Mouse (Mus musculus): ENCODE results near the gene C330021F23Rik. TPM values are rescaled to one million over a fixed set of nuclear protein-coding genes. Genes with fewer than 3 reads are reported as not detected.

C330021F23Rik gene
- 0.14 and 0.26 TPM in 2 replicates for polyA plus RNA-seq (2021; fragmentation: Nextera tagmentation)
- long read RNA-seq, experiment 1 = 0 reads
- long read RNA-seq, experiment 2, partial matches to known transcripts = 0 of 1 reads
- long read RNA-seq, experiment 2, other reads (novel, unspliced or antisense) = 1 of 1 reads

GRCm38 (mm10) chr8:3567641-3568371 is at the start of gene C330021F23Rik:
TSS of gene C330021F23Rik (plus strand) at chr8:3567990.

GRCm38 (mm10) chr8:3586993-3587390 is 19.2 kb downstream of the C330021F23Rik start, which contains the start of gene Camsap3:
TSS of gene Camsap3 (plus strand) at chr8:3587293.

DNA sequence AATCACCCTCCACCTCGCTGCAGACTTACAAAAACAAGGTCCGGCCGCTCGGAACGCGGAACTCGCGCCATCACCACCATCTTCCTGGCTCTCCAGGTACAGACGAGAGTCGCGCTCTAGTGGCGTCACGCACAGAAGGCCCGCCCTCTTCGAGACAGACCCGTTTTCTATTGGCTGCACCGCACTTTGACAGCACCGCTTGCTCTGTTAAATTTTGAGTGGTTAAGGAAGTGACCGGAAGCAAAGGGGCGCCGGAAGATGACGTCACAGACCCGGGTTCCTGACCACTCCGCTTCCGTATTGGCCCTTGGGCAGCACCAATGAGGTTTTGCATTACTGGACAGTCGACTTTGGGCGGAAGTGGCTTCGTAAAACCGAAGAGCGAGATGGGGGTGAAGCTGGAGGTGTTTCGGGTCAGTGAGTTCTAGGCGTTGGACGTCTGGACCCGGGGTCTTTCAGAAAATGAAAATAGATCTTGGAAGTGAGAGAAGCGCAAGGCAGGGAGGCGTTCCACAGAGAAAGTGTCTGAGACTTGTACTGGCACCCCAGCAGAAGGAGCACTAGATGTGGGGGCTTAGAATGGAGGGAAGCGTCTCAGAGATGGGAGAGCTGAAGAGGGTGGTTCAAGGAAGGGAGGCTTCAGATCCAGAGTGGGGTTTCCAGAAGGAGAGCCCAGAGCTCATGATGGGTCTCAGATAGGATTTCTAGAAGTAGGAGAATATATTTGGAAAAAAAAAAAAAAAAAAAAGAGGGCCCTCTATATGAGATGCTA is 53.6 kb downstream of the C330021F23Rik start, which contains the start of the genes Xab2 and Pet100:
Gene Xab2 (minus strand): TSS at position 118 of the 772 bp plus-strand sequence.
Gene Pet100 (plus strand): TSS at position 350 of the 772 bp plus-strand sequence.

GRCm38 (mm10) chr8:3625445-3625844 is 57.7 kb downstream of the C330021F23Rik start, which contains the start of gene Pcp2:
TSS of gene Pcp2 (minus strand) at chr8:3625545.

GRCm38 (mm10) chr8:3630647-3631477 is 63.1 kb downstream of the C330021F23Rik start, which contains the start of gene Stxbp2:
TSS of gene Stxbp2 (plus strand) at chr8:3630955.

Other genes with a start within 250 kb of the C330021F23Rik start
- gene A430078G23Rik, start 214.6 kb upstream of the C330021F23Rik start, polyA plus RNA-seq (2021; fragmentation: Nextera tagmentation) = not detected in 2 replicates
- gene Arhgef18, start 175.0 kb upstream of the C330021F23Rik start, polyA plus RNA-seq (2021; fragmentation: Nextera tagmentation) = 4.1 and 6.3 TPM in 2 replicates
- gene Pex11g, start 100.3 kb upstream of the C330021F23Rik start, polyA plus RNA-seq (2021; fragmentation: Nextera tagmentation) = 1.1 and 1.6 TPM in 2 replicates
- 0.06 TPM in 1 of 2 replicates, not detected in the other for gene Tex45, start 97.1 kb upstream of the C330021F23Rik start, polyA plus RNA-seq (2021; fragmentation: Nextera tagmentation)
- gene Zfp358, start 74.9 kb upstream of the C330021F23Rik start, polyA plus RNA-seq (2021; fragmentation: Nextera tagmentation) = 8.2 and 24.2 TPM in 2 replicates
- gene Mcoln1, start 67.5 kb upstream of the C330021F23Rik start, polyA plus RNA-seq (2021; fragmentation: Nextera tagmentation) = 37.8 and 71.3 TPM in 2 replicates
- 10.3 and 13.0 TPM in 2 replicates for gene Pnpla6, start 52.6 kb upstream of the C330021F23Rik start, polyA plus RNA-seq (2021; fragmentation: Nextera tagmentation)
- gene Camsap3, start 19.3 kb downstream of the C330021F23Rik start, polyA plus RNA-seq (2021; fragmentation: Nextera tagmentation) = 5.9 and 11.8 TPM in 2 replicates
- gene Xab2, start 53.3 kb downstream of the C330021F23Rik start, polyA plus RNA-seq (2021; fragmentation: Nextera tagmentation) = 21.7 and 27.5 TPM in 2 replicates
- gene Pet100, start 53.6 kb downstream of the C330021F23Rik start, polyA plus RNA-seq (2021; fragmentation: Nextera tagmentation) = 129 and 140 TPM in 2 replicates
- 0.61 TPM in 1 of 2 replicates, not detected in the other for gene Pcp2, start 57.6 kb downstream of the C330021F23Rik start, polyA plus RNA-seq (2021; fragmentation: Nextera tagmentation)
- gene Stxbp2, start 63.0 kb downstream of the C330021F23Rik start, polyA plus RNA-seq (2021; fragmentation: Nextera tagmentation) = 10.6 and 12.6 TPM in 2 replicates
- gene Retn, start 87.8 kb downstream of the C330021F23Rik start, polyA plus RNA-seq (2021; fragmentation: Nextera tagmentation) = 1.0 and 1.8 TPM in 2 replicates
- gene Mcemp1, start 97.8 kb downstream of the C330021F23Rik start, polyA plus RNA-seq (2021; fragmentation: Nextera tagmentation) = 0.24 TPM in 1 of 2 replicates, not detected in the other
- gene Fcor, start 104.4 kb downstream of the C330021F23Rik start, polyA plus RNA-seq (2021; fragmentation: Nextera tagmentation) = 50.2 and 52.3 TPM in 2 replicates
- gene Trappc5, start 108.3 kb downstream of the C330021F23Rik start, polyA plus RNA-seq (2021; fragmentation: Nextera tagmentation) = 22.8 and 24.6 TPM in 2 replicates
- gene Fcer2a, start 126.2 kb downstream of the C330021F23Rik start, polyA plus RNA-seq (2021; fragmentation: Nextera tagmentation) = 0.05 TPM in 1 of 2 replicates, not detected in the other
- 0.33 TPM in 1 of 2 replicates, not detected in the other for gene Clec4g, start 152.7 kb downstream of the C330021F23Rik start, polyA plus RNA-seq (2021; fragmentation: Nextera tagmentation)
- 3.2 and 3.4 TPM in 2 replicates for gene Cd209a, start 181.0 kb downstream of the C330021F23Rik start, polyA plus RNA-seq (2021; fragmentation: Nextera tagmentation)

Data from left cerebral cortex, adult 6 months (tissue).